Mouse (Mus musculus) hindbrain, embryonic 11.5 days (tissue): ENCODE data around the gene Zdhhc14. TPM values are rescaled to one million over a fixed set of nuclear protein-coding genes. Genes with fewer than 3 reads are reported as not detected.

Experiments used
- ATAC-seq: fragments of 200-750 bp; cut with Nextera tagmentation; 2 replicates; pipeline ENCODE4 v1.8.0; 2017; ENCODE audit warnings: mild to moderate bottlenecking, moderate TSS enrichment, moderate library complexity; ENCODE audit not compliant: low FRiP score
- DNase-seq: peaks from one replicate; pipeline ENCODE4 v3.0.0-alpha.2; 2015; ENCODE audit warnings: low spot score
- H3K27ac ChIP-seq: fragments of 300-500 bp; sonication (generic); 2 replicates; pipeline ENCODE4 v1.5.1; 2014; ENCODE audit warnings: mild to moderate bottlenecking, low read depth, low read length
- H3K27me3 ChIP-seq: fragments of 300-500 bp; sonication (generic); 2 replicates; pipeline ENCODE4 v1.6.1; 2014; ENCODE audit warnings: mild to moderate bottlenecking, low read length, moderate library complexity, mixed read lengths; ENCODE audit not compliant: control insufficient read depth, insufficient read depth
- H3K36me3 ChIP-seq: fragments of 300-500 bp; sonication (generic); 2 replicates; pipeline ENCODE4 v1.6.1; 2014; ENCODE audit warnings: mild to moderate bottlenecking, low read length, moderate library complexity, mixed read lengths; ENCODE audit not compliant: control insufficient read depth, insufficient read depth
- H3K4me1 ChIP-seq: fragments of 300-500 bp; sonication (generic); replicated peaks from 2 replicates; pipeline ENCODE4 v1.6.1; 2014; ENCODE audit warnings: low read length, mixed read lengths; ENCODE audit not compliant: control insufficient read depth, insufficient read depth
- H3K4me2 ChIP-seq: fragments of 300-500 bp; sonication (generic); replicated peaks from 2 replicates; pipeline ENCODE4 v1.6.1; 2014; ENCODE audit warnings: mild to moderate bottlenecking, low read depth, low read length
- H3K4me3 ChIP-seq: fragments of 300-500 bp; sonication (generic); 2 replicates; pipeline ENCODE4 v1.5.1; 2014; ENCODE audit warnings: low read depth, low read length
- H3K9ac ChIP-seq: fragments of 300-500 bp; sonication (generic); 2 replicates; pipeline ENCODE4 v1.6.1; 2014; ENCODE audit warnings: low read depth, low read length
- H3K9me3 ChIP-seq: fragments of 300-500 bp; sonication (generic); 2 replicates; pipeline ENCODE4 v1.6.1; 2016; ENCODE audit warnings: low read length; ENCODE audit not compliant: control insufficient read depth
- WGBS: fragments of 180-500 bp; shearing (Covaris S2); extraction: QIAGEN DNeasy Blood & Tissue Kit; methylation state at CpG from one replicate; pipeline ENCODE4 v1.1.7; 2014; 5-methylcytosine and 5-hydroxymethylcytosine counted together
- polyA plus RNA-seq: library from polyadenylated mRNA; unstranded; fragments of >200 nt; fragmentation: Nextera tagmentation; extraction: Ambion mirVana; gene quantifications from 2 replicates; pipeline ENCODE4 v1.2.1, GENCODE M21; 2014

The Zdhhc14 gene
- polyA plus RNA-seq, 1 experiment from 2014 or later = 2.6 TPM

- Histone ChIP-seq H3K4me2 (no peak overlapping the region), H3K9ac (no peak overlapping the region), H3K4me1 (no peaks in the 10 kb centered on the region), H3K36me3 (no peaks in the 10 kb centered on the region), H3K9me3 (no peaks in the 10 kb centered on the region), H3K27me3 (no peaks in the 10 kb centered on the region; the same call in 1 of the 2 replicates), H3K4me3 (no peak overlapping the region), H3K27ac (no peak overlapping the region)
- DNase-seq (no peak), ATAC-seq (no peak)
- WGBS = 73% methylated on average over 13 of the region's 13 CpGs
Observed at GRCm38 (mm10) chr17:5798221-5798801, 306.0 kb downstream of the Zdhhc14 start.

GRCm38 (mm10) chr17:5798900-5799299 lies 306.5 kb downstream of the Zdhhc14 start:
- Histone ChIP-seq H3K36me3 (no peaks in the 10 kb centered on the region), H3K9me3 (no peaks in the 10 kb centered on the region), H3K4me3 (no peak overlapping the region), H3K4me2 (no peak overlapping the region), H3K27ac (no peak overlapping the region), H3K4me1 (no peaks in the 10 kb centered on the region), H3K9ac (no peak overlapping the region), H3K27me3 (no peaks in the 10 kb centered on the region; the same call in 1 of the 2 replicates)
- DNase-seq (no peak), ATAC-seq (no peak)
- 85% methylated on average over 5 of the region's 5 CpGs for WGBS

GRCm38 (mm10) chr17:5799396-5800021 lies 307.2 kb downstream of the Zdhhc14 start:
- Histone ChIP-seq H3K27me3 (no peaks in the 10 kb centered on the region; the same call in 1 of the 2 replicates), H3K27ac (no peak overlapping the region), H3K4me2 (no peak overlapping the region), H3K9me3 (no peaks in the 10 kb centered on the region), H3K36me3 (no peaks in the 10 kb centered on the region), H3K4me3 (no peak overlapping the region), H3K4me1 (no peaks in the 10 kb centered on the region), H3K9ac (no peak overlapping the region)
- 87% methylated on average over 17 of the region's 17 CpGs for WGBS
- ATAC-seq (no peak), DNase-seq (no peak)

GRCm38 (mm10) chr17:5800254-5800653 lies 307.9 kb downstream of the Zdhhc14 start:
- no peak overlapping the region for H3K4me3 ChIP-seq
- H3K4me1 ChIP-seq = no peaks in the 10 kb centered on the region
- DNase-seq = no peak
- H3K27ac ChIP-seq = no peak overlapping the region
- H3K4me2 ChIP-seq = no peak overlapping the region
- H3K9me3 ChIP-seq = no peaks in the 10 kb centered on the region
- WGBS = 80% methylated on average over 2 of the region's 2 CpGs
- no peak for ATAC-seq
- no peaks in the 10 kb centered on the region for H3K36me3 ChIP-seq
- no peak overlapping the region for H3K9ac ChIP-seq
- H3K27me3 ChIP-seq = no peaks in the 10 kb centered on the region; the same call in 1 of the 2 replicates

GRCm38 (mm10) chr17:5800824-5801560 lies 308.6 kb downstream of the Zdhhc14 start:
- ATAC-seq = no peak
- WGBS = 77% methylated on average over 7 of the region's 7 CpGs
- H3K4me3 ChIP-seq = no peak overlapping the region

GRCm38 (mm10) chr17:5801761-5802655 lies 309.7 kb downstream of the Zdhhc14 start:
- WGBS = 79% methylated on average over 17 of the region's 17 CpGs
- DNase-seq (no peak), ATAC-seq (no peak)
- Histone ChIP-seq H3K36me3 (no peaks in the 10 kb centered on the region), H3K9ac (no peak overlapping the region), H3K4me3 (no peak overlapping the region), H3K27me3 (no peaks in the 10 kb centered on the region; the same call in 1 of the 2 replicates), H3K27ac (no peak overlapping the region), H3K4me1 (no peaks in the 10 kb centered on the region), H3K4me2 (no peak overlapping the region), H3K9me3 (no peaks in the 10 kb centered on the region)

More at GRCm38 (mm10) chr17:5800824-5801560, 308.6 kb downstream of the Zdhhc14 start:
- Histone ChIP-seq H3K4me2 (no peak overlapping the region), H3K9me3 (no peaks in the 10 kb centered on the region), H3K36me3 (no peaks in the 10 kb centered on the region), H3K9ac (no peak overlapping the region), H3K27me3 (no peaks in the 10 kb centered on the region; the same call in 1 of the 2 replicates), H3K4me1 (no peaks in the 10 kb centered on the region), H3K27ac (no peak overlapping the region)
- no peak for DNase-seq

GRCm38 (mm10) chr17:5802656-5802955 lies 310.2 kb downstream of the Zdhhc14 start:
- Histone ChIP-seq H3K9ac (no peak overlapping the region), H3K36me3 (no peaks in the 10 kb centered on the region), H3K27ac (no peak overlapping the region), H3K4me1 (no peaks in the 10 kb centered on the region), H3K9me3 (no peaks in the 10 kb centered on the region), H3K4me3 (no peak overlapping the region), H3K4me2 (no peak overlapping the region), H3K27me3 (no peaks in the 10 kb centered on the region; the same call in 1 of the 2 replicates)
- ATAC-seq (no peak), DNase-seq (no peak)
- 86% methylated on average over 5 of the region's 5 CpGs for WGBS
